Mouse (Mus musculus) MEL (cell line): ENCODE results near the gene Bri3bp. TPM values are rescaled to one million over a fixed set of nuclear protein-coding genes. Genes with fewer than 3 reads are reported as not detected.

Source experiments
- DNase-seq: peaks from one replicate; pipeline ENCODE4 v3.0.0; 2011; ENCODE audit warnings: low read depth, low spot score
- H3K27ac ChIP-seq: 2 replicates; pipeline ENCODE4 v1.5.1; 2012; ENCODE audit warnings: low read depth, mild to moderate bottlenecking, control low read depth, low read length, moderate library complexity; ENCODE audit not compliant: control insufficient read depth
- H3K27me3 ChIP-seq, 2 experiments: fragments of 150-350 bp in 1 of 2; sonication (generic) in 1 of 2; 2 replicates each; pipeline ENCODE4 v1.6.1; 2012; ENCODE audit warnings: low read length in 2 of 2, mild to moderate bottlenecking in 2 of 2, improper control_type of control experiment in 1 of 2, moderate library complexity in 1 of 2; ENCODE audit not compliant: insufficient read depth in 2 of 2, control insufficient read depth in 1 of 2
- H3K36me3 ChIP-seq, 2 experiments: 2 replicates each; pipeline ENCODE4 v1.6.1; 2012 to 2014; ENCODE audit warnings: low read length in 2 of 2, improper control_type of control experiment in 1 of 2, inconsistent platforms in 1 of 2, mild to moderate bottlenecking in 1 of 2; ENCODE audit not compliant: insufficient read depth in 2 of 2, control insufficient read depth in 1 of 2
- H3K4me1 ChIP-seq, 2 experiments: fragments of 150-350 bp in 1 of 2; sonication (generic) in 1 of 2; 2 replicates each; pipeline ENCODE4 v1.6.1; 2012; ENCODE audit warnings: low read length in 2 of 2, improper control_type of control experiment in 1 of 2, mild to moderate bottlenecking in 1 of 2; ENCODE audit not compliant: insufficient read depth in 2 of 2, control insufficient read depth in 1 of 2
- H3K4me3 ChIP-seq, 2 experiments: fragments of 150-350 bp in 1 of 2; sonication (generic) in 1 of 2; 2 replicates each; pipeline ENCODE4 v1.5.1; 2012; ENCODE audit warnings: low read depth in 2 of 2, low read length in 2 of 2, mild to moderate bottlenecking in 2 of 2, moderate library complexity in 2 of 2, control low read depth in 1 of 2, improper control_type of control experiment in 1 of 2; ENCODE audit not compliant: control insufficient read depth in 1 of 2, insufficient read depth in 1 of 2
- H3K79me2 ChIP-seq: 2 replicates; pipeline ENCODE4 v1.6.1; 2012; ENCODE audit warnings: mild to moderate bottlenecking, low read length, moderate library complexity; ENCODE audit not compliant: control insufficient read depth, poor library complexity, insufficient read depth
- H3K9ac ChIP-seq: 2 replicates; pipeline ENCODE4 v1.6.1; 2012; ENCODE audit warnings: low read depth, mild to moderate bottlenecking, control low read depth, low read length, moderate library complexity; ENCODE audit not compliant: control insufficient read depth, poor library complexity, severe bottlenecking
- H3K9me3 ChIP-seq: fragments of 150-350 bp; sonication (generic); replicated peaks from 2 replicates; pipeline ENCODE4 v1.6.1; 2012; ENCODE audit warnings: mild to moderate bottlenecking, low read length, improper control_type of control experiment, moderate library complexity; ENCODE audit not compliant: insufficient read depth
- CHD1 ChIP-seq: IDR thresholded peaks from 2 replicates; pipeline ENCODE4 v1.6.1; 2012; ENCODE audit warnings: low read depth, mild to moderate bottlenecking, inconsistent platforms, low read length, improper control_type of control experiment
- ELF1 ChIP-seq: IDR thresholded peaks from 2 replicates; pipeline ENCODE4 v1.6.1; 2014; ENCODE audit warnings: low read depth, mild to moderate bottlenecking, inconsistent platforms, low read length, improper control_type of control experiment, moderate library complexity
- GABPA ChIP-seq: IDR thresholded peaks from 2 replicates; pipeline ENCODE4 v1.6.1; 2012; ENCODE audit warnings: low read depth, mild to moderate bottlenecking, inconsistent platforms, low read length, improper control_type of control experiment, moderate library complexity
- GATA1 ChIP-seq: IDR thresholded peaks from 2 replicates; pipeline ENCODE4 v1.6.1; 2011; ENCODE audit warnings: low read depth, low read length, improper control_type of control experiment
- KAT2A ChIP-seq: conservative IDR thresholded peaks from 2 replicates; pipeline ENCODE4 v1.6.1; 2012; ENCODE audit warnings: low read depth, low read length, improper control_type of control experiment, inconsistent platforms
- MAFK ChIP-seq: IDR thresholded peaks from 2 replicates; pipeline ENCODE4 v1.6.1; 2011; ENCODE audit warnings: low read depth, mild to moderate bottlenecking, low read length, improper control_type of control experiment, borderline replicate concordance
- MAX ChIP-seq: IDR thresholded peaks from 2 replicates; pipeline ENCODE4 v1.6.1; 2011; ENCODE audit warnings: low read length, improper control_type of control experiment
- MEF2A ChIP-seq: IDR thresholded peaks from 2 replicates; pipeline ENCODE4 v1.6.1; 2014; ENCODE audit warnings: low read depth, mild to moderate bottlenecking, inconsistent platforms, low read length, improper control_type of control experiment; ENCODE audit not compliant: poor library complexity, insufficient replicate concordance, severe bottlenecking; ENCODE audit errors: extremely low read depth
- MYB ChIP-seq: IDR thresholded peaks from 2 replicates; pipeline ENCODE4 v1.6.1; 2011; ENCODE audit warnings: mild to moderate bottlenecking, low read depth, low read length, improper control_type of control experiment
- MYC ChIP-seq: IDR thresholded peaks from 2 replicates; pipeline ENCODE4 v1.6.1; 2011; ENCODE audit warnings: low read depth, mild to moderate bottlenecking, low read length, improper control_type of control experiment, moderate library complexity
- POLR2A ChIP-seq, 2 experiments: IDR thresholded peaks; 2 replicates each; pipeline ENCODE4 v1.6.1; 2011 to 2012; ENCODE audit warnings: low read length in 2 of 2, mild to moderate bottlenecking in 2 of 2, control low read depth in 1 of 2, improper control_type of control experiment in 1 of 2, low read depth in 1 of 2, moderate library complexity in 1 of 2; ENCODE audit not compliant: control insufficient read depth in 1 of 2, insufficient read depth in 1 of 2, poor library complexity in 1 of 2
- POLR2AphosphoS2 ChIP-seq: IDR thresholded peaks from 2 replicates; pipeline ENCODE4 v1.6.1; 2011; ENCODE audit warnings: low read length, improper control_type of control experiment
- POLR2AphosphoS5 ChIP-seq: IDR thresholded peaks from 2 replicates; pipeline ENCODE4 v1.6.1; 2012; ENCODE audit warnings: low read depth, borderline replicate concordance, mild to moderate bottlenecking, inconsistent platforms, low read length, moderate library complexity, mixed read lengths
- RCOR1 ChIP-seq: IDR thresholded peaks from 2 replicates; pipeline ENCODE4 v1.6.1; 2012; ENCODE audit warnings: low read depth, mild to moderate bottlenecking, inconsistent platforms, low read length, improper control_type of control experiment
- SIN3A ChIP-seq: IDR thresholded peaks from 2 replicates; pipeline ENCODE4 v1.6.1; 2012; ENCODE audit warnings: low read length, improper control_type of control experiment, inconsistent platforms
- TBP ChIP-seq: IDR thresholded peaks from 2 replicates; pipeline ENCODE4 v1.8.0; 2011; ENCODE audit warnings: low read depth, low read length, improper control_type of control experiment
- UBTF ChIP-seq: IDR thresholded peaks from 2 replicates; pipeline ENCODE4 v1.6.1; 2012; ENCODE audit warnings: low read depth, mild to moderate bottlenecking, inconsistent platforms, low read length, improper control_type of control experiment, moderate library complexity, borderline replicate concordance; ENCODE audit not compliant: insufficient read depth
- USF2 ChIP-seq, 2 experiments: IDR thresholded peaks; 2 replicates each; pipeline ENCODE4 v1.6.1; 2011 to 2012; ENCODE audit warnings: improper control_type of control experiment in 2 of 2, low read length in 2 of 2, borderline replicate concordance in 1 of 2, inconsistent platforms in 1 of 2, low read depth in 1 of 2, mild to moderate bottlenecking in 1 of 2; ENCODE audit not compliant: insufficient read depth in 1 of 2
- ZC3H11A ChIP-seq: IDR thresholded peaks from 2 replicates; pipeline ENCODE4 v1.6.1; 2012; ENCODE audit warnings: low read depth, mild to moderate bottlenecking, inconsistent platforms, low read length, improper control_type of control experiment
- ZKSCAN1 ChIP-seq: IDR thresholded peaks from 2 replicates; pipeline ENCODE4 v1.6.1; 2012; ENCODE audit warnings: low read depth, mild to moderate bottlenecking, inconsistent platforms, low read length, improper control_type of control experiment, moderate library complexity
- ZMIZ1 ChIP-seq: IDR thresholded peaks from 2 replicates; pipeline ENCODE4 v1.6.1; 2012; ENCODE audit warnings: low read depth, mild to moderate bottlenecking, inconsistent platforms, low read length, improper control_type of control experiment, moderate library complexity
- ZNF384 ChIP-seq: IDR thresholded peaks from 2 replicates; pipeline ENCODE4 v1.6.1; 2012; ENCODE audit warnings: low read depth, mild to moderate bottlenecking, inconsistent platforms, low read length, improper control_type of control experiment
- polyA plus RNA-seq, 2 experiments: library from polyadenylated mRNA; stranded (reverse) in 1 of 2; unstranded in 1 of 2; fragments of >175 nt in 1 of 2; fragments of >200 nt in 1 of 2; gene quantifications; 2 replicates each; pipeline versions ENCODE4 v1.2.1 to v1.2.4; 2012; ENCODE audit warnings: low replicate concordance in 2 of 2, low read depth in 1 of 2; ENCODE audit not compliant: insufficient read length in 2 of 2, insufficient read depth in 1 of 2, missing spikeins in 1 of 2
- total RNA-seq: library from RNA; depleted of rRNA; stranded (reverse); fragments of 300-350 nt; gene quantifications from 2 replicates; pipeline ENCODE4 v1.2.3, GENCODE M21; 2012

The Bri3bp gene
- total and polyA plus RNA-seq, 3 experiments: 73.7 to 264 (median 87.6) TPM

DNA sequence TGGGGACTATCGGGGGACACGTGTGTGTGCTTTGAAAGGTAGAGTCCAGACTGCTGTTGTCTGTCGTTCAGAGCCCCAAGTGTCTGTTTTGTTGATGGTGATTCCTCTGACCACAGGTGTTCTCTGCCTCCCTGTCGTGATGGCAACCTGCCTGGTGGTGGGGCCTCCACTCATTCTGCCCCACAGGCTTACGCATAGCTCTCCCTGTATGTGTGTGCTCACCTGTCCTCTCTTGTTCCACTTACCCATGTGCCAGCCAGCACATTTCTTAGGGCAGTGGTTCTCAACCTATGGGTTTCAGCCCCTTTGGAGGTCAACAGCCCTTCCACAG lies 51.7 kb downstream of the Bri3bp start:
- TF ChIP-seq TBP (no peak), MYC (no peak), POLR2A (IDR thresholded peaks at IDR 0.05; ENCODE audit: control insufficient read depth in 1 of 2, insufficient read depth in 1 of 2, low read depth in 1 of 2, low read length in 2 of 2, poor library complexity in 1 of 2) (no peak), UBTF (no peak), MYB (no peak), POLR2AphosphoS5 (no peak), RCOR1 (no peak), MAX (no peak), ZMIZ1 (no peak), KAT2A (no peak), USF2 (IDR thresholded peaks at IDR 0.05; ENCODE audit: borderline replicate concordance in 1 of 2, insufficient read depth in 1 of 2, low read depth in 1 of 2, low read length in 2 of 2) (no peak), ELF1 (no peak), GABPA (no peak), ZKSCAN1 (no peak), SIN3A (no peak), POLR2AphosphoS2 (no peak), MAFK (no peak), ZNF384 (no peak), GATA1 (no peak), MEF2A (no peak)
- Histone ChIP-seq H3K9ac (no peak overlapping the region), H3K36me3 (peaks cover 0 to 2% of the 10 kb centered on the region in 2 experiments; a peak in 1 of 4 replicates), H3K27me3 (no peaks in the 10 kb centered on the region), H3K4me1 (no peaks in the 10 kb centered on the region), H3K9me3 (no peaks in the 10 kb centered on the region), H3K4me3 (no peak overlapping the region), H3K79me2 (no peaks in the 10 kb centered on the region), H3K27ac (no peak overlapping the region)
- DNase-seq: no peak

DNA sequence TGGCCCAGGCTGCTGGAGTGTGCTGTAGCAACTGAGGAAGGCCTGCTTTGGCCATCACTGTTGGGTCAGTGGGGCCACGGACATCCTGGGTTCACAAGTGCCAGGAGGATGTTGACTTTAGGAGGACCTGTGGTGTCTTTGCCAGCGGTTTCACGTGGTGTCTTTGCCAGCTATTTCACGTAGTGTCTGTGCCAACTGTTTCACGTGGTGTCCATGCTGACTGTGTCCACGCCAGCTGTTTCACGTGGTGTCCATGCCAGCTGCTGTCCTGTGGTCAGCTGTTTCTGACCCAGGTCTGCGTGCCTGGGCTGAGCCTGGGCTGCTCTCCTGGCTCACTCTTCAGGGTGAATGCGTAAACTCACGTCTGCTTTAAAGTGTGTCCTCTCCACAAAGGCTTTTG lies 54.3 kb downstream of the Bri3bp start:
- H3K4me3 ChIP-seq: no peak overlapping the region
- H3K27me3 ChIP-seq: no peaks in the 10 kb centered on the region
- no peaks in the 10 kb centered on the region for H3K4me1 ChIP-seq
- no peaks in the 10 kb centered on the region for H3K79me2 ChIP-seq
- H3K9ac ChIP-seq: no peak overlapping the region
- DNase-seq: no peak
- TF ChIP-seq ZC3H11A: no peak
- TF ChIP-seq CHD1: no peak
- H3K9me3 ChIP-seq: no peaks in the 10 kb centered on the region
- H3K27ac ChIP-seq: no peak overlapping the region
- no peaks in the 10 kb centered on the region; a peak in 1 of 4 replicates for H3K36me3 ChIP-seq
